Mouse (Mus musculus) c-Kit-negative CD71-positive TER-119-positive erythroid progenitor cells, embryonic 14.5 days (primary cell): ENCODE results near the gene Hmmr.
A peak's percentile ranks its signal among the peaks of the same experiment; 100 is the strongest.

ENCODE experiments used
- DNase-seq: peaks from one replicate; pipeline ENCODE4 v3.0.0-alpha.2; 2013; ENCODE audit warnings: low read depth, low spot score

Gene Hmmr

GRCm38 (mm10) chr11:40695103-40695502 is 38.1 kb downstream of the Hmmr start, which contains the start of gene Mat2b:
Mat2b (minus strand) TSS chr11:40695203.
- no peak for DNase-seq

- DNase-seq = no peak
These were observed 38.7 kb downstream of the Hmmr start for GRCm38 (mm10) chr11:40694311-40695087.

GRCm38 (mm10) chr11:40693366-40693951 is 39.8 kb downstream of the Hmmr start:
- no peak for DNase-seq

- DNase-seq = peak; percentile 88
These were observed 40.5 kb downstream of the Hmmr start for GRCm38 (mm10) chr11:40692511-40693365.

- DNase-seq = no peak
These were observed 41.1 kb downstream of the Hmmr start for GRCm38 (mm10) chr11:40692101-40692509.

- DNase-seq = no peak
These were observed 42.6 kb downstream of the Hmmr start for GRCm38 (mm10) chr11:40690444-40691127.

- no peak for DNase-seq
These were observed 49.9 kb downstream of the Hmmr start for GRCm38 (mm10) chr11:40683295-40683694.

GRCm38 (mm10) chr11:40682456-40682855 is 50.8 kb downstream of the Hmmr start:
- DNase-seq = no peak

- no peak for DNase-seq
These were observed 56.1 kb downstream of the Hmmr start for GRCm38 (mm10) chr11:40677169-40677568.

- no peak for DNase-seq
These were observed 58.0 kb downstream of the Hmmr start for GRCm38 (mm10) chr11:40675014-40675730.
